24 mouse cellular contexts compared by ENCODE assay signal in genomic region chr6:51023361-51023760, GRCm38 (mm10).
DNase-seq lines count a peak whose midpoint lies in the region; ATAC-seq lines count a peak whose summit lies in the region.
"Had no signal": no experiment of that assay in that cellular context is flagged by ENCODE, and none has a peak within 500 bp of the region (broad histone marks: within the 10 kb centered on the region; RNA-seq: fewer than 3 reads in every experiment).

No protein-coding gene starts in this region.

- H3K4me1 ChIP-seq in embryonic facial prominence, embryonic 10.5 days = peaks cover 16% of the 10 kb centered on the region
- peaks cover 25% of the 10 kb centered on the region for H3K4me1 ChIP-seq in embryonic facial prominence, embryonic 13.5 days
- no peaks in the 10 kb centered on the region for H3K4me1 ChIP-seq in hindbrain, embryonic 14.5 days (replicated peaks; ENCODE audit: control insufficient read depth, insufficient read depth, low read length)
- H3K4me1 ChIP-seq: forebrain, embryonic 12.5 days; forebrain, embryonic 15.5 days; hindbrain, embryonic 12.5 days had no signal

- H3K27me3 ChIP-seq in embryonic facial prominence, embryonic 10.5 days (replicated peaks; ENCODE audit: low read depth, poor library complexity, severe bottlenecking) = no peaks in the 10 kb centered on the region
- H3K27me3 ChIP-seq in embryonic facial prominence, embryonic 13.5 days = no peaks in the 10 kb centered on the region
- no peaks in the 10 kb centered on the region for H3K27me3 ChIP-seq in hindbrain, embryonic 14.5 days (ENCODE audit: control insufficient read depth, insufficient read depth, low read length)
- H3K27me3 ChIP-seq: forebrain, embryonic 12.5 days; forebrain, embryonic 15.5 days; heart, embryonic 13.5 days had no signal

- H3K27ac ChIP-seq in embryonic facial prominence, embryonic 10.5 days (replicated peaks) = peak overlapping the region; percentile 58
- peak overlapping the region; percentile 79 for H3K27ac ChIP-seq in embryonic facial prominence, embryonic 13.5 days
- no peak overlapping the region for H3K27ac ChIP-seq in hindbrain, embryonic 14.5 days
- H3K27ac ChIP-seq: forebrain, embryonic 12.5 days; forebrain, embryonic 15.5 days; heart, adult 2 months; heart, embryonic 10.5 days; heart, embryonic 13.5 days; hindbrain, embryonic 12.5 days had no signal

- H3K36me3 ChIP-seq in embryonic facial prominence, embryonic 10.5 days (replicated peaks) = no peaks in the 10 kb centered on the region
- no peaks in the 10 kb centered on the region for H3K36me3 ChIP-seq in embryonic facial prominence, embryonic 13.5 days
- H3K36me3 ChIP-seq in hindbrain, embryonic 14.5 days (replicated peaks; ENCODE audit: control insufficient read depth, insufficient read depth) = no peaks in the 10 kb centered on the region
- H3K36me3 ChIP-seq: forebrain, embryonic 12.5 days; forebrain, embryonic 15.5 days; heart, embryonic 10.5 days; heart, embryonic 13.5 days; hindbrain, embryonic 12.5 days had no signal

- H3K4me3 ChIP-seq in embryonic facial prominence, embryonic 10.5 days = no peak overlapping the region
- no peak overlapping the region for H3K4me3 ChIP-seq in embryonic facial prominence, embryonic 13.5 days
- no peak overlapping the region for H3K4me3 ChIP-seq in hindbrain, embryonic 14.5 days (replicated peaks; ENCODE audit: low read length)
- H3K4me3 ChIP-seq: erythroblast, embryonic 14.5 days; forebrain, embryonic 12.5 days; forebrain, embryonic 15.5 days; heart, adult 2 months; heart, embryonic 10.5 days; heart, embryonic 13.5 days; hindbrain, embryonic 12.5 days had no signal

- no peaks in the 10 kb centered on the region for H3K9me3 ChIP-seq in embryonic facial prominence, embryonic 10.5 days
- H3K9me3 ChIP-seq in embryonic facial prominence, embryonic 13.5 days = no peaks in the 10 kb centered on the region
- H3K9me3 ChIP-seq in hindbrain, embryonic 14.5 days (ENCODE audit: control insufficient read depth, low read length) = no peaks in the 10 kb centered on the region
- H3K9me3 ChIP-seq: forebrain, embryonic 12.5 days; forebrain, embryonic 15.5 days; heart, embryonic 10.5 days; heart, embryonic 13.5 days; hindbrain, embryonic 12.5 days had no signal

- H3K4me2 ChIP-seq in embryonic facial prominence, embryonic 13.5 days = no peak overlapping the region
- H3K4me2 ChIP-seq in hindbrain, embryonic 14.5 days (replicated peaks) = no peak overlapping the region
- H3K4me2 ChIP-seq: forebrain, embryonic 12.5 days; forebrain, embryonic 15.5 days; heart, embryonic 13.5 days; hindbrain, embryonic 12.5 days had no signal

- ATAC-seq in embryonic facial prominence, embryonic 13.5 days (ENCODE audit: insufficient number of reproducible peaks, insufficient read depth, low FRiP score, low TSS enrichment, low read depth) = no peak
- ATAC-seq in hindbrain, embryonic 14.5 days (ENCODE audit: low FRiP score) = no peak
- ATAC-seq: CD4-positive, CD25-positive, alpha-beta regulatory T cell, adult 4 months; forebrain, embryonic 15.5 days; hindbrain, embryonic 16.5 days had no signal

- no peak overlapping the region for H3K9ac ChIP-seq in embryonic facial prominence, embryonic 13.5 days
- no peak overlapping the region for H3K9ac ChIP-seq in hindbrain, embryonic 14.5 days
- H3K9ac ChIP-seq: forebrain, embryonic 12.5 days; forebrain, embryonic 15.5 days; heart, embryonic 13.5 days; hindbrain, embryonic 12.5 days had no signal

- 90% methylated on average over 6 of the region's 6 CpGs for WGBS in embryonic facial prominence, embryonic 10.5 days
- WGBS in embryonic facial prominence, embryonic 13.5 days = 93% methylated on average over 6 of the region's 6 CpGs
- WGBS in hindbrain, embryonic 14.5 days = 89% methylated on average over 6 of the region's 6 CpGs

- intact Hi-C loops in left cerebral cortex, postnatal 4 days (cut with DNase I) = no loop called here

- peak; percentile 14 to 28 for DNase-seq in cerebellum, postnatal 25 days
- no peak for DNase-seq in cerebellum, adult 9-11 months
- DNase-seq in left cerebral cortex, postnatal 4 days = peak; percentile 47
- DNase-seq in left cerebral cortex, adult 9 months (ENCODE audit: low spot score in 2 of 2) = no peak
- DNase-seq in embryonic facial prominence, embryonic 10.5 days (ENCODE audit: low spot score) = no peak
- DNase-seq in right cerebral cortex, postnatal 10 days (ENCODE audit: low spot score in 2 of 2) = no peak
- DNase-seq in hindbrain, embryonic 14.5 days (ENCODE audit: low spot score) = no peak
- DNase-seq: adrenal gland, adult 2 months; adrenal gland, postnatal 14 days; cerebellum, adult 18-20 months; cerebellum, postnatal 36 days; embryo, embryonic 11 days; gastrocnemius, postnatal 25 days; heart, adult 2 months; kidney, adult 11 months had no signal

Comparison
In these comparisons a context has a peak if more than half of its experiments do, and no peak if none do; other contexts are left out.
1. DNase-seq: peak in cerebellum, postnatal 25 days (2 of 2) and left cerebral cortex, postnatal 4 days (single experiment); none in cerebellum, adult 9-11 months (single experiment), left cerebral cortex, adult 9 months (0 of 2), embryonic facial prominence, embryonic 10.5 days (single experiment), right cerebral cortex, postnatal 10 days (0 of 2) and hindbrain, embryonic 14.5 days (single experiment).